Mouse (Mus musculus): ENCODE data around the gene C730034F03Rik.

The C730034F03Rik gene

DNA sequence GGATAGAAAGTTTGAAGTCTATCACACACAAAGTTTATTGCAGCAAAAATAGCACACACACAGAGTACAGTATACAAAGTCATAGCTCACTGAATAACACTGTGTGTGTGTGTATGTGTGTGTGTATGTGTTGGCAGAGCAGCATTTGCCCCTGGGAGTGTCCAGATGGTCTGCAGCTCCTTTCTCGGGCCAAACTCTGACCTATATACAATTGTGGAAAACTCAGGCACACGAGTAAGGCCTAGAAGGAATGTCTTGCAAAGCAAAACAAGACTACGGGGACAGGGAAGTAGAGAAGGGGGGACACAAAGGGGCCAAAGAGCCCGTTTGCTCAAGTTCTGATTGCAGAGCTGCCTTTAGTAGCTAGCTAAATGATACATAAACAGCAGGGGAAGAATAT, 3.6 kb downstream of the C730034F03Rik start:
- peak; percentile 60 for DNase-seq (ENCODE audit: low spot score)

DNA sequence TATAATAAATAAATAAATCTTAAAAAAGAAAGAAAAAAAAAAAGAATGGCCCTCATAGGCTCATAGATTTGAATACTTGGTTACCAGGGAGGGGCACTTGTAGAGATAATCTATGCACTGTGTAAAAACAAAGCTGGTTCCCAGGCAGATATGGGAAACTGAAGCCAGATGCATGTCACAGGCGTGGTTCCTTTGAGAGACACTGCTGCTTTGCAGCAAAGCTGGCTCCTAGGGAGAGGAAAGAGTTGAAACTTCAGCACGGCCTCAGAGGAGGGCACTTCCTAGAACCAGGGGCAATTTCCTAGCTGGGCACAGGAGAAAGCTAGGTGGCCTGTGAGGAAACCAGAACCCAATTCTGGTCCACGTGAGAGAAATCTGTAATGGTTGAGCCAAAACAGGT, 4.7 kb downstream of the C730034F03Rik start:
- no peak for DNase-seq (ENCODE audit: low spot score)

DNA sequence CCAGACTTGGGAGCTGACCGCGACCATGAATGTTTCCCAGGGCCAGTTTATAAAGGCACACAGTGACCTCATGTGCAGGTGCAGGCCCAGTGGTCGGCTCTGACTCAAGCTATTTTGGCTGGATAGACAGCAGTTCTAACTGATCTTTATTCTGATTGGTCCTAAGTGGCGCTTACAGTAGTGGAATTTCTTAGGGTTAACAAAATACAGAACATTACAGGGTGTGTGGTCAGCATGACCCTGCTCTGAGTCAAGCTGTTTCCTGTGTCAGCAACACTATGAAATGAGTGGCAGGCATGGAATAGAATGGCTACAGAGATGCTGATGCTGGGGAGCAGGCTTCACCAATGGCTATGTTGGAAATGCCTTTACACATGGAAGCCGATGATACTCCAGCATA, 6.5 kb downstream of the C730034F03Rik start:
- no peak for DNase-seq (ENCODE audit: low spot score)

DNA sequence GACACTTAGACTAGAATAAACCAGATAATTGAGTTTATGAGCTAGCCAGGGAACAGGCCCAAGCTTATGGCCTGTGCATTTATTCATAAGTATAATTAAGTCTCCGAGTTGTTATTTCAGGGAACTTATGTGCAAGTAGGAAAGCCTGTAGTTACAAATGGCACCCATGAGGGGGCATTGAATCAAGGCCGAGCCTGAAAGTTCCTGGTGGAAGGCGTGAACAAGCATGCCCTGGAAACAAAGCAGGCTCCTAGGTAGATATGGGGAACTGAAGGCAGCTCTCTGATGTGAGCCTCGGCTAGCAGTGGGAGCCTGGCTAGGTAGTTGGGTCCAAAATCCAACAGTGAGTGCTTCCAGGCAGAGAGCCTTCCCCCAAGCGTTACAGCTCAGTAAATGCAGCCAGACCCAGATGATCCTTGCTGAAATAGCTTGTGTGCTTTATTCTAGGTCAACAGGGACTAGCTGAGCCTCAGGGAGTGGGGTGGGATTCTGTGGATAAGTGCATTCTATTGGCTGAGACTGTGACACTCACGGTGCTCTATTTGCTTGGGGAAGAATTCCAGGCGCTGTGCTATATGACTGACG, 13.2 kb downstream of the C730034F03Rik start:
- no peak for DNase-seq (ENCODE audit: low spot score)

DNA sequence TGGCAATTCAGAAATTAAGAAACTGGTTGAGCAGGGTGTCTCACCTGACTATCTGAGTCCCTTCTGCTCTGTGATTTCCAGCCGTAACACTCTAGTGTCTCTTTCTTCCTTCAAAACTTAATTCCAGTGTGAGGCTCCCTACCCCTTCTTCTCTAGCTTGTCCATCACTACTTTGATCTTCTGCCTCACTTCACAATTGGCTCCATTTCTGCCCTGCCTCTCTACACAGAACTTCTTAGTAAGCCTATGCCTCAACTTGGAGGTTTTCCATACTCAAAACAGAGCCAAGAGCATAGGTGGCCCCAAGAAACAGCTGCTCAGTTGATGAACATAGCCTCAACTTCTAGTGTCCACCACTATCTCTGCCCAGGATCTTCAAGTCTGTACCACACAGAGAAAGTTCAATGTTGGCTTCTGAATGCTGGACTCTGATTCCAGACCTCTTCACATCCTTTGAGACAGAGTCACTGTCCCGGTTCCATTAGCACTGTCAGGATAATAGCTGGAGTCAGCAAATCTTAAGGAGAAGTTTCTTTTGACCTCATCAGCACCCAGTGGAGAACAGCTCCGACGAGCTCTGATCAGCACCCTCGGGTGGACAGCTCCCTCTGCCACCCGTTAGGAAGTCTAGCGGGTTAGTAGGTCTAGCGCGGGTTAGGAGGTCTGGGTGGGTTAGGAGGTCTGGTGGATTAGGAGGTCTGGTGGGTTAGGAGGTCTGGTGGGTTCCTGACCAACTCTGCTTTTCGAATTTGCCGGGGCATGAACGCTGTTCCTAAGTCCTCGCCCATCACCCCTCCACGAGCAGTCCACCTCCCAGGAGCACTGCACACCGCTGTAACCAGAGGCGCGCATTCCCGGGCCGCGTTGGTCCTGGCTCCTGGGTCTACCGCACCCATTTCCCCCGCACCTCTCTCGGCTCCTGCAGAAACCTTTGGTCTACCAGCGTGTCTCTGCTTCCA, 23.8 kb downstream of the C730034F03Rik start:
- DNase-seq (ENCODE audit: low spot score): peak; percentile 44

DNA sequence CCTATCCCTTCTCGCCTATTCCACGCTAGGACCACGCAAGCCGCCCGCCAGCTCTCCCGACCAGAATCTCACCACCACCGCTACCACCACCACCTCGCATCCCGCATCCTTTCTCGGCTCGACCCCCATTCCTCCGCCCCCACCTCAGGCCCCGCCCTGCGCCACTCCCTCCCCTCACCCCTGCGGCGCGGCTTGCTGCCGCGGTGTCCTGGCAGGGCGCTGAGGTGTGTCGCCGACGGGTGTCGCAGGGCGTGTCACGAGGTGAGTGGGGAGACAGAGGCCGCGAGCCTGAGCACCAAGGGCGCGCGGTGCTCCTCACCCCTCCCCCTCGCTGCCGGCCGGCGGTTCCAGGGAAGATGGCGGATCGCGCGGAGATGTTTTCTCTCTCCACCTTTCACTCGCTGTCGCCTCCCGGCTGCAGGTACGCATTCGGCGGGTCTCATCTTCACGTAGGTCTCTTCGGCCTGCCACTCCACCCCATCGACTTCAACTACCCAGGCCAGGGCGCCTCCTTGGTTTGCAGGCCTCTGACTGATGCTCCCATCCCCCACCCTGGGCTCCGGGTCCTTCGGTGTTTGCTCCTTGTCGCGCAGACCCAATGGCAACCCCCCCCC, 24.6 kb downstream of the C730034F03Rik start, which contains the start of gene Mapk8ip2:
Gene Mapk8ip2 (plus strand): TSS at position 49 of the 614 bp plus-strand sequence.
- DNase-seq (ENCODE audit: low spot score): no peak

DNA sequence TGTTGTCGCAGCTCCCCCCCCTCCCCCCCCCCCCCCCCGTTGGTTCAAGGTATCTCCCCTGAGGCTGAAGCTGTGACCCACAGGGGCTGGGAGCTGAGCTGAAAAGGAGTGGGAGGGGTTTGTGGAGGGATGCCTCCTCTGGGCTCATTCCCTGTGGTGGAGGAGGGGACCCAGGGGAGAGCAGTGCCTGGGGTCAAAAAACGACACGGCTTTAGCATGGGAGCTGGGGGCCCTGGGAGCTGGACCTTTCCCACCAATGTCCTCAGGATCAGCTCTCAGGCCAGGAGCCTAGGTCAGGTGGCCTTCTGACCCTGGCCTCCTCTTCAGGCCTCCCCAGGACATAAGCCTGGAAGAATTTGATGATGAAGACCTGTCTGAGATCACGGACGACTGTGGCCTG, 25.5 kb downstream of the C730034F03Rik start:
- DNase-seq (ENCODE audit: low spot score): no peak

DNA sequence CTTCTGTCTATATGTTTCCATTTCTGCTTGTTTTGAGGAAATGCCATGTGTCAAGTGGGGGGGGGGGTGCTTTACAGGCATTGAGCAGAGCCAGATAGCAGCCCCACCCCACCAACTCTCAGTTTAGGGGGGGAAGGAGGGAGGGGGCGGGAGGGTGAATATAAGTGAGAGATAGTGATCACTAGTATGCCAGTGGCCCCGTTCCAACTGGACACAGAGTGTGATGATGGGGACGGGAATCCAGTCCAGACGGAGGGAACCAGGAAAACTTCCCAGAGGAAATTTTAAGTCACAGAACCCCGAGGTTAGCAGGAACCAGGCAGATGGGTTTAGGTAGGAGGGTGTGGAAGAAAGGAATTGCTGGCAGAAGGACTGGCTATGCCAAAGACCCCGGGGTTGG, 26.3 kb downstream of the C730034F03Rik start:
- no peak for DNase-seq (ENCODE audit: low spot score)

DNA sequence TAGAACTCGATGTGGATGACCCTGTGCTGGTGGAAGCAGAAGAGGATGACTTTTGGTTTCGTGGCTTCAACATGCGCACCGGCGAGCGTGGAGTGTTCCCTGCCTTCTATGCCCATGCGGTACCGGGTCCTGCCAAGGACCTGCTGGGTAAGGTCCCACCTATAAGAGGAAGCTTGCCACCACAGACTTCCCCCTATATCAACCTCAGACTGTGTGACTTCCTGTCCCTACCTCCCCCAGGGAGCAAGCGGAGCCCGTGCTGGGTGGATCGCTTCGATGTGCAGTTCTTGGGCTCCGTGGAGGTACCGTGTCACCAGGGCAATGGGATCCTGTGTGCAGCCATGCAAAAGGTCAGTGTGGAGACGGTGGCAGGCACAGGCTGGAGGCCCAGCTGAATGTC, 29.6 kb downstream of the C730034F03Rik start:
- DNase-seq (ENCODE audit: low spot score): no peak

DNA sequence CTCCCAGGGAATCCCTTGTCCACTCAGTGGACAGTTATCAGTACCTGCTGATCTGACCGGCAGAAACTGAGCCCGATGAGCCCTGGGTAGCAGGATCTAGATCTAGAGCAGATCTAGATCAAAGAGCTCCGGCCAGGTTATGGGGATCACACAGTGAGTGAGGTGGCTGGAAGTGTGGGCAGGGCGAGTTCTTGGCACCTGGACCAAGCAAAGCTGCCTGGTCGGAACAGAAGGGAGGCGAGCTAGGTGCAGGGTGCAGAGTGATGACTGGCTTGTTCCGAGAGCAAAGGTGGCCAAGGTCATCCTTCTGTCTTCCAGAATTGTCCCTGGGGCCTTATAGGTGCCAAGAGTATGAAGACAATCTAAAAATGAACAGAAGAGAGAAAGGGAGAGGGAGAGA, 30.4 kb downstream of the C730034F03Rik start:
- no peak for DNase-seq (ENCODE audit: low spot score)

DNA sequence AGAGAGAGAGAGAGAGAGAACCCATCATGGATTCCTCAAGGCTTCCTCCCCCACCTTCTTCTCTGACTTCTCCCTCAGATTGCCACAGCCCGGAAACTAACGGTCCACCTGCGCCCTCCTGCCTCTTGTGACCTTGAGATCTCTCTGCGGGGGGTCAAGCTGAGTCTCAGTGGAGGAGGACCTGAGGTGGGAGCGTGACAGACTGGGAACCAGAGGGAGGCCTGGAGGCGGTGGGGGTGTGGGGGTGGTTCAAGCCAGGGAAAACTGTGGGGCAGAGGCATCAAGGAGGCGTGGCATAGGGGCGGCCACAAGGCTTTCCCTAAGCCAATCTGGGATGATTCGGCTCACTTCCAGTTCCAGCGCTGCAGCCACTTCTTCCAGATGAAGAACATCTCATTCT, 30.9 kb downstream of the C730034F03Rik start:
- DNase-seq (ENCODE audit: low spot score): no peak

DNA sequence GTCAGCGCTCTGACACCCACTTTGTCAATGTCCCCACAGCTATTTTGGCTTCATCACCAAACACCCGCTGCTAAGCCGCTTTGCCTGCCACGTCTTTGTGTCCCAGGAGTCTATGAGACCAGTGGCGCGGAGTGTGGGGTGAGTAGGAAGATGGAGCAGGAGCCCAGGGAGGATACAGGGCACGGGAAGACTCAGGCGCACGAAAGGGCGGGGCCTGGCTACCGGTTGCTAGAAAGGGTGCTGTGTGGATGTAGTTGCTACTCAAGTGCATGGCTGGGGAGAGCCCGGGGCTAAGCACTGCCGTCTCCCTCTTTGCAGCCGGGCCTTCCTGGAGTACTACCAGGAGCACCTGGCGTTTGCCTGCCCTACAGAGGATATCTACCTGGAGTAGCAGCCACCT, 31.9 kb downstream of the C730034F03Rik start:
- no peak for DNase-seq (ENCODE audit: low spot score)

DNA sequence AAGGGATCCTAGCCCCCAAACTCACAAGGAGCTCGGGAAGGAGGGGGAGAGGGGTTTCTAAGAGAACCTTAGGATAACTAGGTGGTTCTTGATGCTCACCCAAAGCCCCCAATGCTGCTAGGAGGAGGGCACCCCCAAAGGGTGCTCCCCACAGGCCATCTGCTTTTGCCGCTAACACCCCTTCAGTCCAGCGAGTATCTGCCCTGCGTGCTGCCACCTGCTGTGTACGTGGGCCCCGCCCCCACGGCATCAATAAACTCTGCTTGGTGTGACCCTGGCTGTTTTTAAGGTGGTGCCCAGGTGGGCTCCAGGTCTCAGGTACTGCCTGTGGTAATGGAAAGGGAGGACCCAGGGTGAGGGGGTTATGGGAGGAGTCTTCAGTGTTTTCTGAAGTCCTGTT, 32.8 kb downstream of the C730034F03Rik start:
- no peak for DNase-seq (ENCODE audit: low spot score)

DNA sequence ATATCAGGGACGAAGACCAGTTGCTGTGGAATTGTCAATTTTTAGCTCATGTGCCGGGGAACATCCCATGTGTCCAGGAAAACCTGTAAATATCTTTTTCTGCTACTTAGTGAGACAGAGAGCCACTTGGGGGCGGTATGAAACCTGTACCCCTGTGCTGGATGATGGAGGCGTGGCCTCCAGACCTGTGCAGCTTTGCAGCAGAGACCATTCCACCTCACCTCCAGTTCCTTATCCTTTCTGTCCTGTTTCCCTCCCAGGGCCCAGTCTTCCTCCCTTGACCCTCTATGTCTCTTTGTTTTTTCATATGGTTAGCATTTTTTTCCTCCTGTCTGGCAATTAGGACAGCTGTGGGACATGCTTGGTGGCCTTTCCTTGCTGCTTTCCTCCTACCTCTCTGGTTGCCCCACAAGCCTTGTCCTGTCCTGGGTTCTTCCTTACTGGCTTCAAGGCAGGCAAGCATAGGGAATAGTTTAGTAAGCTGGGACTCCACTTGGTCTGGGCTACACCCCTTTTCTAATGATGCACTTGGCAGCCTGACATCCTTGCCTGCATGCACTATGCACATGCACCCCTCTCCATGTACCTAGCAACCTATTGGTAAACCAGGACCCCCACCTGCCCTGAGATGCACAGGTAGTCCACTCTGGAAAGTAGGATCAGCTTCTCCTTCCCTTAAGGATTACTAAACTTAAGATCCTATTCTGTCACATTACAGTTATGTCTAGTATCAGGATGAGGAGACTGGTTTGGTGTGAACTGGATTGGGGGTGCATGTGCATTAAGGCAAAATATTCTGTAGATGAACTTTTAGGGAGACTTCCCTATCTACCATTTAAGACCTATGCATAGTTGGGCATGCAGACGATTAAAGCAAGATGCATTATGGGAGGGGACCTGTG, 34.2 kb downstream of the C730034F03Rik start:
- DNase-seq (ENCODE audit: low spot score): no peak

DNA sequence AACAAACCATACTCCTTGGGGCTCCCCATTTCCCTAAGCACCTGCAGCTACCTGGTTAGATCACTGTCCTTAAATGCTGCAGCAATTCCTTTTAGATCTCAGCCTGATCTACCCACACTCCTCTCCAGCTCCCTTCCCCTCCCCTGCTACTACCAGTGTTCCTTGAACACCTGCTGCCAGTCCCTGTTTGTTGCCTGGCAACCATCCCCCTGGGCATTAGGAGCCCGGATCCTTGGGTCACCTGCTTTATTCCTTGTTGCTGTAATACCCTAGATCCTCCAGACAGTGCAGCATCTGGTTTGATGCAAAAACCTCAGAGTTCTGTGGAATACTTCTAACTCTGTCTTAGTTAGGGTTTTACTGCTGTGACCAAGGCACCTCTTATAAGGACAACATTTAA, 35.7 kb downstream of the C730034F03Rik start:
- no peak for DNase-seq (ENCODE audit: low spot score)

DNA sequence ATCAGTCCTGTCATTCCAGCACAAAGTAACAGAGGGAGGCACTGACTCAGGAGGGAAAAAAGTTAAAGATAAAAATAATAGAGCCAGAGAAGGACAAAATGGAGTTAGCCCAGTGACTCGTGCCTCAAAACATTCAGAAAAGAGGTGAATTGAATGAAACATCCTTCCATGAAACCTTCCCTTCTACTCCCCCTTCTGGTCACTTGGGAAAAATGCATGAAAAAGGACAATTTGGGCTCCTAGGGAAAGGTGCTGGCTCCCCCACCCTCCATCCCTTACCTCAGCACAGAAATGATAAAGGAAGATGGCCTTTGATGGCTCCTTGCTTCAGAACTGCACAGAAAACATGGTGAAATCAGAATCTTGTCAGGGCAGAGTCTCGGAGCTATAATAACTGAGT, 39.2 kb downstream of the C730034F03Rik start:
- peak; percentile 60 for DNase-seq (ENCODE audit: low spot score)

DNA sequence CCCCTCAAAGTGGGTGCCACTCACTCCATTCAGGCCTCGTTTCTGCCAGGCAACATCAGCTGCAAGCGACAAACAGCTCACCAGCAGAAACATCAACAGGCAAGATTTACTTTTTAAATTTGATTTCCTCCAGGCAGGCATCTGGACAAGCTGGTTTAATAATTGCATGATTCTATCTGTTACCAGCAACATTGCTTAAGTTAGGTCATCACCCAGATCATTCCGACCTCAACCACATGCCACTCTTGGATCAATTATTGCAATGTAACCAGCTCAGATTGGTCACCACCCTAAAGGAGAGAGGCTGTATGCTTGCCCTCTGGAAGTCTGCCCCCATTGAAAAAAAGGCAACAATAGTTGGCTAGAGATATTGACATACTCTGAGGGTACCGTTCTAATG, 42.1 kb downstream of the C730034F03Rik start:
- no peak for DNase-seq (ENCODE audit: low spot score)

DNA sequence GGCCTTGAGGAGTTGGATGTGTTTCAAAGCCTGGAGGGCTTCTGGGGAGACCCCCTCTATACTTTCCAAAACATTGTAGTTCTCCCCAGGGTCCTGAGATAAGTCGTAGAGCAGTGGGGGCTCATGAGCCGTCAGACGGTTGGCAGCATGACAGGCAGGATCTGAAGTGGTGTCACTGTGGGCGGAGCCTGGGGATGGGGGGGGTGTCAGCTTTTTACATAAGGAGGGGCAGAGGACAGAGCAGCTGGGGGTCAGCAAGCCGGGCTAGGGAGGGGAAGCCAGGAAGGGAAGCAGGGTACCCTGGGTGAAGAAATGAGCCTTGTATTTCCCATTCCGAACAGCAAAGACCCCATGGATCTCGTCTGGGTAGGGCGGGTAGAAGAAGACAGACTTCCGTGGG, 44.0 kb downstream of the C730034F03Rik start:
- DNase-seq (ENCODE audit: low spot score): no peak

DNA sequence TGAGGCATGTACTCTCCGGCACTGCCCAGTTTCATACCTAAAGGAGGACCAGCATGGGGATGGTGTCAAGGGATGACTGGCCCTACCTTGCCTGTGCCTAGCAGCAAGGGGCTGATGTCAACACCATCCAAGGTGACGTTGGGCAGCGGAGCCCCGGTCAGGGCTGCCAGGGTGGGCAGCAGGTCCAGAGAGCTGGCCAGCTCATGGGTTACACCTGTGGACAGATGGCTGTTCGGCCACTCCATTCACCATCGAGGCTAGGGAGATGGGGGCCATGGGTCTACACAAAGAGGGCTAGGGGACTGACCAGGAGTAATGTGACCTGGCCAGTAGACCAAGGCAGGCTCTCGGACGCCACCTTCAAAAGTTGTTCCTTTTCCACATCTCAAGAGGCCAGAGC, 44.5 kb downstream of the C730034F03Rik start:
- DNase-seq (ENCODE audit: low spot score): no peak

DNA sequence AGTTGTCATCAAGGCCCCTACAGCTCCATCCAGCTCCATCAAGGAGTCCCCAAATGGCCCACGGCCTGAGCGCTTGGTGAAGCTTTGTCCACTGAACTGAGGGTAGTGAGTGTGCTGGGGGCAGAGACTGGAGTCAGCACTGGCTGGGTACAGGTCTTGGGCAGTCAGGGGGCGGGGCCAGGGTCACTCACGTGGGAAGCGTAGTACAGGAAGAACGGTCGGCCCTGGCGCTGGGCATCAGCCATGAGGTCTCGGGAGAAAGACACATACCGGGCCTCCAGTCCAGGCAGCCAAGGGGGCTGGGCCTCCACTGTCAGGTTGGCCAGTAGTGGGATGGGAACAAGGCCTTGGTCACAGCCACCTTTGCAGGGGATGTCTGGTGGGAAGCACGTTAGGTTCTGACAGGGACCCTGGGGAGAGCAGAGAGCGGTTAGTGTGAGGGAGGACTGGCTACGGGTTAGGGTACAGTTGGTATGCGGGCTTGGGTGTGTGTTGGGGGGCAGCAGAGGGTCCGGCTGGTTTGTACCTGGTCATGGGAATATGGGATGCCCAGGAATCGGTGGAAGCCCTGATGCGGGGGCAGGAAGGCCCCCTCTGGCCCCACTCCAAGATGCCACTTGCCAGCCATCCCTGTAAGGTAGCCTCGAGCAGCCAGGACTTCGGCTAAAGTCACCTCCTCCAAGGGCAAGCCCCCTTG, 45.4 kb downstream of the C730034F03Rik start:
- DNase-seq (ENCODE audit: low spot score): no peak

DNA sequence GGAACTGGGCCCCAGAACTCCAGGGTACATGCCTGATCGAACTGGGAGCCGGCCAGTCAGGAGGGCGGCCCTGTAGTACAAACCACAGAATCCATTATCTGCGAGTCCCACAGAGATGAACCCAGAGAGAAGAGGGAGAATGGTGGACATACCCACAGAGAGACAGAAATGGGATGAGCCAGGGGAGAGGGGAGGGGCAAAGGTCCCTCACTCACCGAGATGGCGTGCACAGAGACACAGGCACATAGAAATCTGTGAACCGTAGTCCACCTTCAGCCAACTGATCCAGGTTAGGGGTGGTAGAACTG, 45.9 kb downstream of the C730034F03Rik start:
- DNase-seq (ENCODE audit: low spot score): no peak
